Mouse (Mus musculus) limb, embryonic 13.5 days (tissue): ENCODE measurements around the gene Dmrtc2. TPM values are rescaled to one million over a fixed set of nuclear protein-coding genes. Genes with fewer than 3 reads are reported as not detected.
"Not testable (repeated sequence)": the region's sequence is repeated elsewhere in the genome, so short reads cannot be mapped to it uniquely, and the experiment has no call there.

Source experiments
- ATAC-seq: fragments of 200-750 bp; cut with Nextera tagmentation; 2 replicates; pipeline ENCODE4 v1.8.0; 2017; ENCODE audit warnings: low read depth, moderate number of reproducible peaks, moderate TSS enrichment; ENCODE audit not compliant: low FRiP score
- H3K27ac ChIP-seq: fragments of 300-500 bp; sonication (generic); 2 replicates; pipeline ENCODE4 v1.5.1; 2015; ENCODE audit warnings: inconsistent platforms, mild to moderate bottlenecking, moderate library complexity
- H3K27me3 ChIP-seq: fragments of 300-500 bp; sonication (generic); 2 replicates; pipeline ENCODE4 v1.6.1; 2015; ENCODE audit warnings: mild to moderate bottlenecking, inconsistent platforms
- H3K36me3 ChIP-seq: fragments of 300-500 bp; sonication (generic); 2 replicates; pipeline ENCODE4 v1.6.1; 2015; ENCODE audit warnings: inconsistent platforms, mild to moderate bottlenecking, moderate library complexity
- H3K4me1 ChIP-seq: fragments of 300-500 bp; sonication (generic); 2 replicates; pipeline ENCODE4 v1.6.1; 2015; ENCODE audit warnings: inconsistent platforms
- H3K4me2 ChIP-seq: fragments of 300-500 bp; sonication (generic); replicated peaks from 2 replicates; pipeline ENCODE4 v1.6.1; 2015; ENCODE audit warnings: inconsistent platforms, mild to moderate bottlenecking, moderate library complexity
- H3K4me3 ChIP-seq: fragments of 300-500 bp; sonication (generic); 2 replicates; pipeline ENCODE4 v1.5.1; 2015; ENCODE audit warnings: moderate library complexity, mild to moderate bottlenecking, inconsistent platforms
- H3K9ac ChIP-seq: fragments of 300-500 bp; sonication (generic); 2 replicates; pipeline ENCODE4 v1.6.1; 2015; ENCODE audit warnings: mild to moderate bottlenecking, inconsistent platforms
- H3K9me3 ChIP-seq: fragments of 300-500 bp; sonication (generic); 2 replicates; pipeline ENCODE4 v1.6.1; 2016; ENCODE audit warnings: inconsistent platforms
- WGBS: fragments of 180-500 bp; shearing (Covaris S2); methylation state at CpG from one replicate; pipeline ENCODE4 v1.1.7; 2015; 5-methylcytosine and 5-hydroxymethylcytosine counted together
- polyA plus RNA-seq: library from polyadenylated mRNA; unstranded; fragments of >200 nt; fragmentation: Nextera tagmentation; extraction: Ambion mirVana; gene quantifications from 2 replicates; pipeline ENCODE4 v1.2.1, GENCODE M21; 2015

Dmrtc2 gene
- not detected in 2 replicates for polyA plus RNA-seq

GRCm38 (mm10) chr7:24869532-24870165 is at the start of gene Dmrtc2, which contains the start of gene Lypd4:
TSS of gene Dmrtc2 (plus strand) at chr7:24870057.
TSS of gene Lypd4 (minus strand) at chr7:24869941.
- no peaks in the 10 kb centered on the region for H3K36me3 ChIP-seq
- H3K27me3 ChIP-seq: peaks cover 22% of the 10 kb centered on the region
- H3K27ac ChIP-seq: no peak within 1 kb of the TSS
- no peak within 1 kb of the TSS for H3K4me3 ChIP-seq
- H3K9me3 ChIP-seq: peaks cover 6% of the 10 kb centered on the region; the same call in 1 of the 2 replicates
- H3K4me1 ChIP-seq: no peaks in the 10 kb centered on the region
- 53% methylated on average over 41 of the region's 41 CpGs for WGBS
- no peak within 1 kb of the TSS for H3K4me2 ChIP-seq
- H3K9ac ChIP-seq: no peak within 1 kb of the TSS
- no peak for ATAC-seq

- whole genome bisulfite sequencing: 73% methylated on average over 7 of the region's 7 CpGs
- Histone ChIP-seq H3K27me3 (peaks cover 3% of the 10 kb centered on the region; the same call in 1 of the 2 replicates), H3K9me3 (no peaks in the 10 kb centered on the region; the same call in 1 of the 2 replicates), H3K4me1 (no peaks in the 10 kb centered on the region), H3K27ac (no peak overlapping the region), H3K4me3 (no peak overlapping the region), H3K4me2 (no peak overlapping the region), H3K36me3 (no peaks in the 10 kb centered on the region), H3K9ac (no peak overlapping the region)
- ATAC-seq: no peak
Measured at GRCm38 (mm10) chr7:24824452-24824851, 45.4 kb upstream of the Dmrtc2 start.

DNA sequence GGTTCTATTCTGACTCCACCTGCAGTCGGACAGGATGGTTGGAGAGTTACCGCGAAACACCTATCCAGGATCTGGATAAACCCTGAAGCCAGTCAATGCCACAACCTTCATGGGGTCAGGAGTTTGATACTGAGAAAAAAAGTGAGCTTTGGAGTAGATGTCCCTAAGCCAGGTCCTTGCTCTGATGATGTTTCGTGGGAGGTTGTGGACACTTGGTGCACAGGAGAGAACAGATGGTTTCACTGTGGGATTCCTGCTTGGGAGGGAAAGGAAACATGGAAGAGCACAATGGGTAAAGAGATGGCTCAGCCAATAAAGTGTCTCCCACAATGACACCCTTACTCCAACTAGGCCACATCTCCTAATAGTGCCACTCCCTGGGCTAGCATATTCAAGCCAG is 42.7 kb upstream of the Dmrtc2 start:
- H3K9me3 ChIP-seq: no peaks in the 10 kb centered on the region; the same call in none of the 2 replicates
- H3K9ac ChIP-seq: no peak overlapping the region
- H3K4me3 ChIP-seq: no peak overlapping the region
- peaks cover 3% of the 10 kb centered on the region; the same call in 1 of the 2 replicates for H3K27me3 ChIP-seq
- H3K36me3 ChIP-seq: no peaks in the 10 kb centered on the region
- WGBS: 91% methylated on average over 4 of the region's 4 CpGs
- no peak for ATAC-seq
- H3K27ac ChIP-seq: no peak overlapping the region
- H3K4me1 ChIP-seq: no peaks in the 10 kb centered on the region
- H3K4me2 ChIP-seq: no peak overlapping the region

- not testable (repeated sequence) for ATAC-seq, H3K9ac ChIP-seq, H3K4me1 ChIP-seq, H3K27me3 ChIP-seq, H3K4me2 ChIP-seq, H3K36me3 ChIP-seq, H3K27ac ChIP-seq, H3K9me3 ChIP-seq, H3K4me3 ChIP-seq
- WGBS: 67% methylated on average over 12 of the region's 13 CpGs
Measured at GRCm38 (mm10) chr7:24838732-24839409, 31.0 kb upstream of the Dmrtc2 start.

DNA sequence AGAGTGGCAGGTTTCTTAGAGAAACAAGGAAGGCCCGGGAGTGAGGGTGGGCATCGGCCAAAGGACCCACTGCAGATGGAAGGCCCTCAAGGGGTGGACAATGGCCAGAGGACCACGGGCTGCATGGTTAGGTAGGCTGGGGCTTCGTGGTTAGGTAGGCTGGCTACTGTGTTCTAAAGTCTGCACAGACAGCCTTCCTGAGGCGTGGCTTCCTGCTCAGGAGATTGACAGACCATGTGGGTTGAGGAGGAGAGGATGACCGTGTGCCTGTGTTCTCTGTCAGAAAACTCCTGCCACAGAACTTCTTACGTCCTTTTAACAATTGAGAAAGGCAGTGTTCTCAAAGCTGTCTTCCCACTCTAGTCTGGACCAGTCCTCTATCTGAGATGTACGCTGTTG is 30.4 kb upstream of the Dmrtc2 start:
- no peaks in the 10 kb centered on the region for H3K4me1 ChIP-seq
- H3K27me3 ChIP-seq: no peaks in the 10 kb centered on the region
- H3K4me3 ChIP-seq: no peak overlapping the region
- H3K9me3 ChIP-seq: no peaks in the 10 kb centered on the region
- H3K4me2 ChIP-seq: no peak overlapping the region
- H3K36me3 ChIP-seq: no peaks in the 10 kb centered on the region
- H3K9ac ChIP-seq: no peak overlapping the region
- 80% methylated on average over 8 of the region's 8 CpGs for WGBS
- H3K27ac ChIP-seq: no peak overlapping the region
- ATAC-seq: no peak

DNA sequence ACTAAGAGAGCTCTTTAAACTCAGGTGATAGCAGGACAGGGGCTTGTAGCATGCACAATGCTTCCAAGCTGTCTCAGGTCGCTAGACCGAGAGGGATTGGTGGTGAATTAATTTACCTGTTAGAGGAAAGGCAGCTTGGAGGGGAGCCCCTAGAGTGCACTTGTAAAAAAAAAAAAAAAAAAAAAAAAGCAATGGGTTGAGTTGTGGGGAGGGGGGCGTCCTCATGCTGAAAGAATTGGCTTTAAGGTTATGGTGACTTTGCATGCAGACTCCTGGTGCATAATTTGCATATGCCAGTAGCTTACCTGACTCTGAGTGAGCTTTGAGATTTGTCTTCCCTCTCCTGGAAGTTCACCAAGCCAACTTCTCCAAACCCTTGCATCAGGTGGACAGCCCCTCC is 29.5 kb upstream of the Dmrtc2 start:
- Histone ChIP-seq H3K4me3 (no peak overlapping the region), H3K27ac (no peak overlapping the region), H3K36me3 (no peaks in the 10 kb centered on the region), H3K27me3 (no peaks in the 10 kb centered on the region), H3K9ac (no peak overlapping the region), H3K4me2 (no peak overlapping the region), H3K4me1 (no peaks in the 10 kb centered on the region), H3K9me3 (no peaks in the 10 kb centered on the region)
- no peak for ATAC-seq
- WGBS: 54% methylated on average over 3 of the region's 3 CpGs

DNA sequence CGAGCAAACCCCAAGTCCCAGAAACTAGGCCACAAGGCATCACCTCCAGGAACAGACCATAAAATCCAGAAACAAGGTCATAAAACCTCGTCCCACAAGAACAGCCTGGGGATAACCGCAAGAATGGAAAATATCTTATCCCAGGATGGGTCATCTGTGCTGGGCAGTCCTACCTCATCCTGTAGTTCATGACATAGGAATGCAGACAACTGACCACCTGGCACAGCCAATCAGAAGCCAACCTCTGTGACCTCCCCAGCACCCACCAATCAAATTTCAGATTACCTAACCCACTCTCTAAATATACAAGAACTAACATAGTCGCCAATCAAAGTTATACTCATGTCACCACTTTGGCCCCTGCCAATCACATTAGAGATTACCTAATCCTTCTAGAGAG is 28.8 kb upstream of the Dmrtc2 start:
- no peak for ATAC-seq
- Histone ChIP-seq H3K9ac (no peak overlapping the region), H3K27ac (no peak overlapping the region), H3K4me1 (no peaks in the 10 kb centered on the region), H3K4me2 (no peak overlapping the region), H3K9me3 (no peaks in the 10 kb centered on the region), H3K27me3 (no peaks in the 10 kb centered on the region), H3K36me3 (no peaks in the 10 kb centered on the region), H3K4me3 (no peak overlapping the region)
- 47% methylated on average over 4 of the region's 4 CpGs for WGBS

- H3K4me1 ChIP-seq: no peaks in the 10 kb centered on the region
- H3K27me3 ChIP-seq: no peaks in the 10 kb centered on the region
- H3K36me3 ChIP-seq: no peaks in the 10 kb centered on the region
- 25% methylated on average over 5 of the region's 5 CpGs for WGBS
- no peak overlapping the region for H3K4me2 ChIP-seq
- no peak for ATAC-seq
- H3K9me3 ChIP-seq: no peaks in the 10 kb centered on the region
- H3K9ac ChIP-seq: no peak overlapping the region
- H3K4me3 ChIP-seq: no peak overlapping the region
- H3K27ac ChIP-seq: no peak overlapping the region
Measured at GRCm38 (mm10) chr7:24844144-24844543, 25.7 kb upstream of the Dmrtc2 start.

- Histone ChIP-seq H3K36me3 (no peaks in the 10 kb centered on the region), H3K9ac (no peak overlapping the region), H3K9me3 (no peaks in the 10 kb centered on the region), H3K27me3 (no peaks in the 10 kb centered on the region), H3K4me3 (no peak overlapping the region), H3K4me2 (no peak overlapping the region), H3K27ac (no peak overlapping the region), H3K4me1 (no peaks in the 10 kb centered on the region)
- WGBS: 83% methylated on average over 9 of the region's 9 CpGs
- ATAC-seq: no peak
Measured at GRCm38 (mm10) chr7:24845181-24845580, 24.7 kb upstream of the Dmrtc2 start.

DNA sequence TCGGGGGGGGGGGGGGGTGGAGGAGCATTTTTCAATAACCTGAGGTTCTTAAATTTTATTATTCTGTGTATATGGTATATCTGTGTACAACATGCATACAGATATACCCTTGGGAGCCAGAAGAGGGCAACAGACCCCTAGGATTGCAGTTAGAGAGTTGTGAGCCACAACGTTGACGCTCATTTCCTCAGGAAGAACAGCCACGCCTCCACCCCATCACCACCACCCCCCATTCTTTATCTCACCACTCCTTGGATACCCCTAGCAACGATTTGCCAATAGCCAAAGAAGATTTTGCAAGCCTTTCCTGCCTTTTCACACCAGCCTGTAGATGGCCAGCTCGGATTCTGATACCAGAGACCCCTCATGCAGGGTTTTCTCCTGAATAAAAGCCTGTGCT is 24.1 kb upstream of the Dmrtc2 start:
- WGBS: 9% methylated on average over 6 of the region's 6 CpGs

GRCm38 (mm10) chr7:24846576-24846975 is 23.3 kb upstream of the Dmrtc2 start:
- H3K27me3 ChIP-seq, H3K4me3 ChIP-seq, H3K4me2 ChIP-seq, ATAC-seq, H3K9me3 ChIP-seq, H3K27ac ChIP-seq, H3K9ac ChIP-seq, H3K36me3 ChIP-seq, H3K4me1 ChIP-seq: not testable (repeated sequence)
- WGBS: 14% methylated on average over 2 of the region's 2 CpGs

More for the DNA sequence above, 24.1 kb upstream of the Dmrtc2 start:
- Histone ChIP-seq H3K9me3 (no peaks in the 10 kb centered on the region), H3K27ac (no peak overlapping the region), H3K27me3 (no peaks in the 10 kb centered on the region), H3K9ac (no peak overlapping the region), H3K4me1 (no peaks in the 10 kb centered on the region), H3K4me2 (no peak overlapping the region), H3K4me3 (no peak overlapping the region), H3K36me3 (no peaks in the 10 kb centered on the region)
- no peak for ATAC-seq

- WGBS: 18% methylated on average over 5 of the region's 5 CpGs
- no peaks in the 10 kb centered on the region for H3K9me3 ChIP-seq
- peaks cover 5% of the 10 kb centered on the region; the same call in 1 of the 2 replicates for H3K4me1 ChIP-seq
- no peak overlapping the region for H3K4me3 ChIP-seq
- no peak overlapping the region for H3K27ac ChIP-seq
- H3K36me3 ChIP-seq: no peaks in the 10 kb centered on the region
- no peaks in the 10 kb centered on the region for H3K27me3 ChIP-seq
- H3K9ac ChIP-seq: no peak overlapping the region
- no peak; the same call in 1 of the 2 replicates for ATAC-seq
- no peak overlapping the region for H3K4me2 ChIP-seq
Measured at GRCm38 (mm10) chr7:24850162-24850561, 19.7 kb upstream of the Dmrtc2 start.
